Mouse (Mus musculus): Measurements from ENCODE around the gene Mtmr14. TPM values are rescaled to one million over a fixed set of nuclear protein-coding genes. Genes with fewer than 3 reads are reported as not detected.

Gene Mtmr14
- polyA plus RNA-seq, 1 experiment from 2014 or later = 15.1 TPM

DNA sequence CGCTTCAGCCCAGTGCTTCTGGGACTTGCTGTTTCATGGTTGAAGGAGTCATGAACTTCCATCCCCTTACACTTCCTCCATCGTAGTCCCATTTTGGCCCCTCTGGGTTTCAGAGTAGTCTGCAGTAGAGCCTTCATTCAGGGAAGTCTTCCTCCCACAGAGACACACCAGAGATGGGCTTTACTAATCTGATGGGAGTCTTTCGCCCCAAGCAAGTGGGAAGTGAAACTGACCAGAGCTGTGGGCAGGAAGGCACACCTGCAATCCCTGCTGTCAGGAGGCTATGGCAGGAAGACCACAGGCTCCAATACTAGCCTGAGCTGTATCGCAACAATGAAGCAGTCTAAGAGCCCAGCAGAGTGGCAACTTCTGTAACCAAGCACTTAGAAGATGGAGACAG lies 11.8 kb upstream of the Mtmr14 start:
- Histone ChIP-seq H3K4me3 (ENCODE audit: low read depth, low read length) (no peak overlapping the region), H3K4me2 (ENCODE audit: low read depth, low read length) (no peak overlapping the region), H3K9me3 (ENCODE audit: low read length) (no peaks in the 10 kb centered on the region), H3K9ac (replicated peaks) (no peak overlapping the region), H3K4me1 (ENCODE audit: insufficient read depth) (no peaks in the 10 kb centered on the region), H3K27ac (ENCODE audit: low read depth) (no peak overlapping the region), H3K27me3 (ENCODE audit: insufficient read depth, low read length) (no peaks in the 10 kb centered on the region), H3K36me3 (replicated peaks; ENCODE audit: insufficient read depth, low read length) (no peaks in the 10 kb centered on the region)
- TF ChIP-seq CTCF (IDR thresholded peaks at IDR 0.05; ENCODE audit: low read depth) (no peak), EP300 (IDR thresholded peaks at IDR 0.05; ENCODE audit: low read depth) (no peak)
- WGBS (ENCODE audit: insufficient replicate concordance) = 41% methylated on average over 4 of the region's 4 CpGs
- ATAC-seq (no peak), DNase-seq (peak; percentile 15)

DNA sequence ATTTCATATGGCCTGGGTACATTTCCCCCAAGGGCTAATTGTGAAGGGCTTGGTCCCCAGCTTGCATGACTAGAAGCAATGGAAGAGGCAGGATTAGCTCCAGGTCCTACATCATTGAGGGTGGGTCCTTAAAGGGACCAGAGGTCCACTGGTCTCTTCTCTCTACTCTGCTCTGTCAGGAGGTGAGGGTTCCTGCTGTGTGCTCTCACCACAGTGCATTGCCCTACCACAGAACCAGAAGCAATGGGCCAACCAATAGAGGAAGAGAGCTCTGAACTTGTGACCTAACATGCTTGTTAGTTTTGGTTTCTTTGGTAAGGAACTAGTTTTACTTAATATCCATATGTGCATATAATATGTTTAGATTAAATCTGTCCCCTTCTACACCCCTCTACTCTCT lies 10.9 kb upstream of the Mtmr14 start:
- DNase-seq = no peak
- Histone ChIP-seq H3K4me1 (ENCODE audit: insufficient read depth) (no peaks in the 10 kb centered on the region), H3K9me3 (ENCODE audit: low read length) (peaks cover 5% of the 10 kb centered on the region; the same call in 1 of the 2 replicates), H3K27me3 (ENCODE audit: insufficient read depth, low read length) (no peaks in the 10 kb centered on the region), H3K4me2 (ENCODE audit: low read depth, low read length) (no peak overlapping the region), H3K9ac (replicated peaks) (no peak overlapping the region), H3K36me3 (replicated peaks; ENCODE audit: insufficient read depth, low read length) (no peaks in the 10 kb centered on the region), H3K27ac (ENCODE audit: low read depth) (no peak overlapping the region), H3K4me3 (ENCODE audit: low read depth, low read length) (no peak overlapping the region)
- no peak for ATAC-seq
- no peak for TF ChIP-seq EP300 (IDR thresholded peaks at IDR 0.05; ENCODE audit: low read depth)
- TF ChIP-seq CTCF (IDR thresholded peaks at IDR 0.05; ENCODE audit: low read depth) = no peak

DNA sequence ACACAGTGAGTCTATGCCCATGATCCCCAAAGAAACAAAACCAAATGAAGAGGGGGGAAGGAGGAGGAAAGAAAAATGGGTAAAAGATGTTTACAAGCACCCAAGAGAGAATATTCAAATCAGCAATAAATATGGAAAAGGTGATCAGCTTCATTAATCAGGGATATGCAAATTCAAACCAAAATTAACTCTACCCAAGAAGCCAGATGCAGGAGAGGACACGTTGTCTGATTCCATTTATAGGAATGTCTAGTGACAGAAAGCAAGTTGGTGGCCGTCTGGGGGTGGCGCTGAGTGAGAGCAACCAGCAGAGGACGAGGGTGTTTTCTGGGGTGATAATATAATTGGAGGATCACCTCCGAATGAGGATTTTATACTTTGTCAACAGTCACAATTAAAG lies 2.5 kb upstream of the Mtmr14 start:
- WGBS (ENCODE audit: insufficient replicate concordance) = 67% methylated on average over 5 of the region's 5 CpGs
- no peak overlapping the region for H3K27ac ChIP-seq (ENCODE audit: low read depth)
- H3K4me1 ChIP-seq (ENCODE audit: insufficient read depth) = peaks cover 12% of the 10 kb centered on the region
- no peak overlapping the region for H3K9ac ChIP-seq (replicated peaks)
- no peak overlapping the region for H3K4me2 ChIP-seq (ENCODE audit: low read depth, low read length)
- H3K27me3 ChIP-seq (ENCODE audit: insufficient read depth, low read length) = no peaks in the 10 kb centered on the region
- H3K36me3 ChIP-seq (replicated peaks; ENCODE audit: insufficient read depth, low read length) = peaks cover 1% of the 10 kb centered on the region
- DNase-seq (no peak), ATAC-seq (no peak)
- no peak overlapping the region for H3K4me3 ChIP-seq (ENCODE audit: low read depth, low read length)
- TF ChIP-seq CTCF (IDR thresholded peaks at IDR 0.05; ENCODE audit: low read depth) (no peak), EP300 (IDR thresholded peaks at IDR 0.05; ENCODE audit: low read depth) (no peak)
- H3K9me3 ChIP-seq (ENCODE audit: low read length) = peaks cover 5% of the 10 kb centered on the region; the same call in 1 of the 2 replicates

DNA sequence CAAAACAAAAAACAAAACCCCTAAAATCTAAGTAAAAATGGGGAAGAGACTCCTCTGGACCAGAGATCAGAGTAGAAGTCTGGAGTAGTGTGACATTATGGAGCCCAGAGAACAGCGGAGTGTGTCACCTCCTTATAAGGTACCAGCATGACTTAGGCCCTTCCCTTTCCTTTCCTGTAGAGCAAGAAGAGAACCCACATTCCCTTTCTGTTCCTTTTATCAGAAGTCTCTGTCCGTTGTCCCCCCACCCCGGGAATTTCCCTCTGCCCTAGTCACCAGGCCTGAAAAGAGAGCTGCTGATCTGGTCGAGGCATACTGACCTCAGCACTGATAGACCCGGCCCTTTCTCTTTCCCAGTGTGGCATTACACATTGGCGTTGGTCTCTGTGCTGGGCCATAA lies 799 bp downstream of the Mtmr14 start:
- DNase-seq (peak; percentile 24), ATAC-seq (no peak)
- H3K27ac ChIP-seq (ENCODE audit: low read depth) = peak overlapping the region; percentile 90
- H3K9me3 ChIP-seq (ENCODE audit: low read length) = no peaks in the 10 kb centered on the region
- peak overlapping the region; percentile 89 for H3K9ac ChIP-seq (replicated peaks)
- H3K4me3 ChIP-seq (ENCODE audit: low read depth, low read length) = peak overlapping the region; percentile 86
- no peak for TF ChIP-seq CTCF (IDR thresholded peaks at IDR 0.05; ENCODE audit: low read depth)
- no peak for TF ChIP-seq EP300 (IDR thresholded peaks at IDR 0.05; ENCODE audit: low read depth)
- H3K36me3 ChIP-seq (replicated peaks; ENCODE audit: insufficient read depth, low read length) = peaks cover 27% of the 10 kb centered on the region
- H3K4me1 ChIP-seq (ENCODE audit: insufficient read depth) = peaks cover 12% of the 10 kb centered on the region
- peak overlapping the region; percentile 76 for H3K4me2 ChIP-seq (ENCODE audit: low read depth, low read length)
- WGBS (ENCODE audit: insufficient replicate concordance) = 8% methylated on average over 6 of the region's 6 CpGs
- no peaks in the 10 kb centered on the region for H3K27me3 ChIP-seq (ENCODE audit: insufficient read depth, low read length)

DNA sequence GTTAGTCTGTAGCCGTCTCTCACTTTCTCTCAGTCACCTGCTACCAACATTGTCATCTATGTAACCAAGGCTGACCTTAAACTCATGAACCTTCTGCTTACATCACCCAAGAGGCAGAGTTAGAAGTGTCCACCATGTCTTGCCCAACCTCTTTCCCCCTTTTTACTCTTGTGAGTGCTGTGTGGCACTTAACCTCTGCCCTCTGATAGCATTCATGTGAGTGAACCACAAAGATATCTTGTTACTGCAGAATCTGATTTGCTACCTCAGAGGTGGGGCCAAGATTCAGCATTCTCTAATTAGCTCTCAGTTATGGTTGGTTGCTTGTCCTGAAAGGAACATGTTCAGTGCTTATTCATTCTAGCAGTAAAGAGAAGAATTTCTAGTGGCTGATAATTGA lies 5.1 kb downstream of the Mtmr14 start:
- ATAC-seq (no peak), DNase-seq (no peak)
- Histone ChIP-seq H3K4me1 (ENCODE audit: insufficient read depth) (peaks cover 8% of the 10 kb centered on the region), H3K4me3 (ENCODE audit: low read depth, low read length) (no peak overlapping the region), H3K27ac (ENCODE audit: low read depth) (no peak overlapping the region), H3K9ac (replicated peaks) (no peak overlapping the region), H3K36me3 (replicated peaks; ENCODE audit: insufficient read depth, low read length) (peaks cover 39% of the 10 kb centered on the region), H3K27me3 (ENCODE audit: insufficient read depth, low read length) (no peaks in the 10 kb centered on the region), H3K9me3 (ENCODE audit: low read length) (no peaks in the 10 kb centered on the region), H3K4me2 (ENCODE audit: low read depth, low read length) (no peak overlapping the region)
- WGBS (ENCODE audit: insufficient replicate concordance) = 72% methylated on average over 1 of the region's 1 CpGs
- TF ChIP-seq CTCF (IDR thresholded peaks at IDR 0.05; ENCODE audit: low read depth) (no peak), EP300 (IDR thresholded peaks at IDR 0.05; ENCODE audit: low read depth) (no peak)

DNA sequence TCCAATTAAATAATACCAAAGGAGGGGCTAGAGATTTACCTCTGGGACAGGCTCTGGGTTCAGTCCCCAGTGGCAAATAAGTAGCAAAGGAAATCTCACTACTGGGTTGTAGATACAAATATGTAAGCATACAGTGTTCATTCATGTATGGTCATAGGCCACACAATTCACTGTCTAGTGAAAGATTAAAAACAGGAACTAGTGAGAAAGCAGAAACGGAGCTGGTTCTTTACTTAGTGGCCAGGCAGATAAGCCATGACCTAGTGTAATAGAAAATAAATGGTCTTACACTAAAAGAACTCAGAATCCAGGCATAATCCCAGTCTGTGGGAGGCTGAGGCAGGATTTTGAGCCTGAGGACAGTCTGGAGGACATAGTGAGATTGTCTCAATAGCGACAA lies 7.9 kb downstream of the Mtmr14 start:
- Histone ChIP-seq H3K27ac (ENCODE audit: low read depth) (no peak overlapping the region), H3K36me3 (replicated peaks; ENCODE audit: insufficient read depth, low read length) (peaks cover 37% of the 10 kb centered on the region), H3K27me3 (ENCODE audit: insufficient read depth, low read length) (no peaks in the 10 kb centered on the region), H3K4me3 (ENCODE audit: low read depth, low read length) (no peak overlapping the region), H3K9me3 (ENCODE audit: low read length) (no peaks in the 10 kb centered on the region), H3K4me1 (ENCODE audit: insufficient read depth) (no peaks in the 10 kb centered on the region), H3K4me2 (ENCODE audit: low read depth, low read length) (no peak overlapping the region), H3K9ac (replicated peaks) (no peak overlapping the region)
- DNase-seq (no peak), ATAC-seq (no peak)
- 60% methylated on average over 2 of the region's 2 CpGs for WGBS (ENCODE audit: insufficient replicate concordance)
- no peak for TF ChIP-seq EP300 (IDR thresholded peaks at IDR 0.05; ENCODE audit: low read depth)
- TF ChIP-seq CTCF (IDR thresholded peaks at IDR 0.05; ENCODE audit: low read depth) = no peak

DNA sequence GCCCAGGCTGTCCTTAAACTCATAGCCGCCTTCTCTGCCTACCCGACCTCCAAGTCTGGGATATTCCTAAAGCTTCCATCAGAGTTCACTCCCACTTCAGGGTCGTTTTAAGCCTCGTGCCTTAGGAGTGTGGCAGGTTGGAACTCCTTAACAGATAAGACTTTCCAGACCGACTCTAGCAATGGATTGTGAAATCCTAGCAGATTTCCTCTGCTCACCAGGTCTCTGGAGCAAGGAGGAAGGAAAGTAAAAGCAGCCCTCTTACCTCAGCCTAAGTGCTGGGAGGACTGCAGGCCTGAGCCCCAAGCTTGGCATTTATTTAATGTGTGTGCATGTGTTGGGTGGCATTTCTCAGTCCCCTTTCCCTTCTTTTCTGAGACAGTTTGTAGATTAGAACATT lies 13.1 kb downstream of the Mtmr14 start:
- WGBS (ENCODE audit: insufficient replicate concordance) = 70% methylated on average over 5 of the region's 5 CpGs

More for the DNA sequence above, 13.1 kb downstream of the Mtmr14 start:
- no peaks in the 10 kb centered on the region for H3K9me3 ChIP-seq (ENCODE audit: low read length)
- no peak overlapping the region for H3K4me3 ChIP-seq (ENCODE audit: low read depth, low read length)
- TF ChIP-seq EP300 (IDR thresholded peaks at IDR 0.05; ENCODE audit: low read depth) (no peak), CTCF (IDR thresholded peaks at IDR 0.05; ENCODE audit: low read depth) (no peak)
- H3K4me2 ChIP-seq (ENCODE audit: low read depth, low read length) = no peak overlapping the region
- H3K27ac ChIP-seq (ENCODE audit: low read depth) = no peak overlapping the region
- H3K4me1 ChIP-seq (ENCODE audit: insufficient read depth) = no peaks in the 10 kb centered on the region
- no peaks in the 10 kb centered on the region for H3K27me3 ChIP-seq (ENCODE audit: insufficient read depth, low read length)
- peaks cover 47% of the 10 kb centered on the region for H3K36me3 ChIP-seq (replicated peaks; ENCODE audit: insufficient read depth, low read length)
- H3K9ac ChIP-seq (replicated peaks) = no peak overlapping the region
- ATAC-seq = no peak
- DNase-seq = no peak
